Mouse (Mus musculus): Measurements from ENCODE around the gene Rexo2.

DNA sequence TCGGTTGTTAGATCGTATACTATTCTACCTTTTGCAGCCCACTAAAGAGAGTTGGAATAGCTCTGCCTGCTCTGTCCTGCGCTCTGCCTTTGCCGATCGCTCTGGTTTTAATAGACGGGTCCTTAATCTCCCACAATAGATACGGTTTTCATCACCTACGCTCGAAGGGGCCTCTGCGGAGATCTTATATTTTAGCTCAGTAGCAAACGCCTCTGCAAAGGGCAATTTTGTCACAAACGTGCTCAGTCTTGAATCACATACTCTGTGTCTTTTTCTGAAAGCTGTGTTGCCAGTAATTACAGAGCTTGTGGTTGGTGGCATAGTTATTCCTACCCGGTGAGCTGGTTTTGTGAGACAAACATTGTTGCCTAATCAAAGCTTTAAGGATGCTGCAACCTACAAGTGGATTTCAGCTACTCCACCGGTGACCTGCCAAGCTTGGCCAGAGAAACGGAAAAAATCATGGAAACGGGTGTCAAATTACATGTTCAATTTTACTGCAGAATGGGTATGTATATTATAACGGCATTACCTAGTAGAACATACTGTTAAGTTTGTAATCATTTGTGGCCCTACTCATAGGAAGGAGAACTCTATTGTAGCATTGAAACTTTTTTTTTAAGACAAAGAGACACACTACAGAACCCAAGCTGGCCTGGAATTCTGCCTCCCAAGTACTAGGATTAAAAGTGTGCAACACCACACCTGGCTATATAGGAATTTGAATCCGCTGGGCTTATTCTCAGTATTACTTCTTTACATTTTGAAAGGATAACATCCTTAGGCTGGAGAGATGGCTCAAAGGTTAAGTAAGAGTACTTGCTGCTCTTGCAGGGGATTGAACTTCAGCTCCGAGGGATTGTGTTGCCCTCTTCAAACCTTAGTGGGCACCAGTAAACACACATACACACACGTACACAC, 1.1 kb upstream of the Rexo2 start:
- TF ChIP-seq GATA1 (IDR thresholded peaks at IDR 0.05; ENCODE audit: low read length) (no peak), TAL1 (IDR thresholded peaks at IDR 0.05; ENCODE audit: low read length) (no peak)
